Mouse (Mus musculus) embryonic fibroblast, embryonic 13.5 days (primary cell): ENCODE measurements around the gene Mad2l2. TPM values are rescaled to one million over a fixed set of nuclear protein-coding genes. Genes with fewer than 3 reads are reported as not detected.
"Not testable (repeated sequence)": the region's sequence is repeated elsewhere in the genome, so short reads cannot be mapped to it uniquely, and the experiment has no call there.

Source experiments
- H3K27ac ChIP-seq: 2 replicates; pipeline ENCODE4 v1.5.1; 2012; ENCODE audit warnings: low read length, control low read depth, inconsistent platforms; ENCODE audit not compliant: insufficient read depth
- H3K4me1 ChIP-seq: 2 replicates; pipeline ENCODE4 v1.6.1; 2011; ENCODE audit warnings: low read length; ENCODE audit not compliant: control insufficient read depth, insufficient read depth
- H3K4me3 ChIP-seq: 2 replicates; pipeline ENCODE4 v1.5.1; 2011; ENCODE audit warnings: mild to moderate bottlenecking, control low read depth, low read length; ENCODE audit not compliant: insufficient read depth
- CTCF ChIP-seq: IDR thresholded peaks from 2 replicates; pipeline ENCODE4 v1.5.1; 2011; ENCODE audit warnings: mild to moderate bottlenecking, control low read depth, low read length, moderate library complexity, borderline replicate concordance; ENCODE audit not compliant: insufficient read depth
- POLR2A ChIP-seq: IDR thresholded peaks from 2 replicates; pipeline ENCODE4 v1.6.1; 2011; ENCODE audit warnings: low read depth, mild to moderate bottlenecking, control low read depth, low read length, moderate library complexity
- polyA plus RNA-seq: library from polyadenylated mRNA; stranded (reverse); fragments of >200 nt; gene quantifications from 2 replicates; pipeline ENCODE4 v1.2.4, GENCODE M21; 2011; ENCODE audit warnings: low read depth; ENCODE audit not compliant: missing spikeins, insufficient read length

Mad2l2 gene
- polyA plus RNA-seq, 1 experiment, result 30.0 TPM

DNA sequence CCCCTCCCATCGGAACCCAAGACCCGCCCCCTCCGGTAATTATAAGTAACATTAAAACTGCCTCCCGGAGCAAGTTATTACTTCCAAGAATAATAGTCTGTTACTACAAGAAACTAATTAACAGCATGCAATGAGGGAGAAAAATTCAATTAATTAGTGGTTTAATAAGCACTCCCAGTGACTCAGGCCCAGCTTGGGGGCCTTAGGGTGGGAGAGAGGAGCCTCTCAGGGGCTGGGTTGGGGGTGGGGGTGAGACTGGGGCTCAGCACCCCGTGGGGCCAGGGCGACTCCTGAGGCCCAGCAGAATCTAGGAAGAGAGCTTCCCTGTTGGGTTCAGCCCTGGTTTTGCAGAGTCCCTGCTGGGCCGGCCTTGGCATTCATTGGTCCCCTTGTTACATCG, 52.2 kb downstream of the Mad2l2 start:
- no peaks in the 10 kb centered on the region for H3K4me1 ChIP-seq
- H3K27ac ChIP-seq, result no peak overlapping the region
- no peak overlapping the region for H3K4me3 ChIP-seq
- no peak for TF ChIP-seq CTCF
- TF ChIP-seq POLR2A, result no peak

GRCm38 (mm10) chr4:148184564-148184963, 54.4 kb downstream of the Mad2l2 start:
- H3K4me1 ChIP-seq, result no peaks in the 10 kb centered on the region
- TF ChIP-seq POLR2A, result no peak
- TF ChIP-seq CTCF, result no peak
- H3K27ac ChIP-seq, result no peak overlapping the region

DNA sequence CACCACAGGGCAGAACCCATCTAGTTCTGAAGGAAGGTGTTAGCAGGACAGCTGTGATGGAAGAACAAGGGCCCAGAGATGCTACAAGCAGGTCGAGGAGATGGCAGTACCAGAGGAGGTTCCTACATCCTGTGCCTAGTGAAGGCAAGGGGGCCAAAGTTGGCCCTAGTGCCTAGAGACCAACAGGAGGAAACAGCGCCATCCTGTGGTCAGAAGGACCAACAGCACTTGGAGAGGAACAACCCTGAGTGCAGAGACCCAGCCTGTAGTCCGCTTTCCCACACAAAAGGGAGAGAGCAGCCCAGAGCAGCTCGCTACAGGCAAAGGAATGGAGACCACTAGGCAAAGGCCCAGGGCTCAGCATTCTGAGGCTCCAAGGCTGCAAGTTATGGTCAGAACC, 55.6 kb downstream of the Mad2l2 start:
- Histone ChIP-seq H3K27ac (no peak overlapping the region), H3K4me3 (no peak overlapping the region), H3K4me1 (no peaks in the 10 kb centered on the region)
- TF ChIP-seq POLR2A, result no peak
- TF ChIP-seq CTCF, result no peak

More at GRCm38 (mm10) chr4:148184564-148184963, 54.4 kb downstream of the Mad2l2 start:
- no peak overlapping the region for H3K4me3 ChIP-seq

DNA sequence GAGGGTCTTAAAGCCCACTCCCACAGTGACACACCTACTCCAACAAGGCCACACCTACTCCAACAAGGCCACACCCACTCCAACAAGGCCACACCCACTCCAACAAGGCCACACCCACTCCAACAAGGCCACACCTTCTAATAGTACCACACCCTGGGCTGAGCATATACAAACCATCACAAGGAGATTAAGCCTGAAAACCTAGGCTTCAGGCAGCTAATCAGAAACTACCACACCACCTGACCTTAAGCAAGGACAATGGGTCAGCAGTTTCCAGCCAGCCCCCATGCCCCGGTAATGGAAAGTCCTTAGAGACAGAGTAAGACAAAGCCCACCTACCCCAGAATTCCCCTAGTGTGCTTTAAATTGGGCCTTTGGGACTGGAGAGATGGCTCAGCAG, 58.6 kb downstream of the Mad2l2 start:
- not testable (repeated sequence) for H3K4me1 ChIP-seq, H3K27ac ChIP-seq, H3K4me3 ChIP-seq

DNA sequence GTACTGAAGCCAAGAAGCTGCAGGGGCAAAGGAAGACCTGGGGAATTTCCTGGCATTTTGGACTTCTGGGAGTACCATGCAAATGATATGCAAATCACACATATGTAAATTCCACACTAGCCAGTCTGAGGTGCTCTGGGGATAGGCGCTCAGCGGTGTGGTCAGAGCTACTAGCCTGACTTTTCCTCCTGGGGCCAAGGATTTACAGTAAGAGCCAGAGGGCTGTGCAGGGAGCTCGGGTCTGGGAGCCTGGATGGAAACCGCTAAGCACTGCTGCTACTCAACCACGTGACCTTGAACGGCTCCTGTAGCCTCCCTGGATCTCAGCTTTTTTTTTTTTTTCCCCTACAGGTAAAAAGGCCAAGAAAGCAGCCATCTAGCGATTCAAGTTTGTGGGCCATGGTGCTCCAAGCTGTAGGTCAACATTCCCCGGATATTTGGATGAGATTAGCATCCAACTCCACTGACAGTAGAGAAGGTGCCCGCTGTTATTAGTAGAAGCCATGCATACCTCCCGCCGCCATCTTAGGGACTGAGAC, 62.6 kb downstream of the Mad2l2 start:
- H3K4me1 ChIP-seq, result no peaks in the 10 kb centered on the region
- H3K27ac ChIP-seq, result no peak overlapping the region
- no peak overlapping the region for H3K4me3 ChIP-seq
- no peak for TF ChIP-seq CTCF
- no peak for TF ChIP-seq POLR2A

DNA sequence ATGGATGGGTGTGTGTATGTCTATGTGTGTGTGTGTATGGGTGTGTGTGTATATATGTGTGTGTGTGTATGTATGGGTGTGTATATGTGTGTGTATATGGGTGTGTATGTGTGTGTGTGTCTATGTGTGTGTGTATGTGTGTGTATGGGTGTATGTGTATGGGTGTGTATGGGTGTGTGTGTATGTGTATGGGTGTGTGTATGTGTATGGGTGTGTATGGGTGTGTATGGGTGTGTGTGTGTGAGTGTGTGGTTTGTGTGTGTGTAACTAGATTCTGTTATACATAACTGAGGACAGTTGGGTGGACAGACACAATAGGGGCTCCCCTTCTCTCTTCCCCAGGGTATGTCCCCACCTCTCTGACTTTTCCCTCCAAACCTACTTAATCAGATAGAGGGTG, 64.2 kb downstream of the Mad2l2 start:
- no peaks in the 10 kb centered on the region for H3K4me1 ChIP-seq
- no peak overlapping the region for H3K4me3 ChIP-seq
- no peak overlapping the region for H3K27ac ChIP-seq
- TF ChIP-seq POLR2A, result 0 out of 2 replicates have a peak, but pooled peaks have one; percentile 10
- TF ChIP-seq CTCF, result no peak

Other genes starting within 250 kb of the Mad2l2 start
- gene Mfn2, start 225.7 kb upstream of the Mad2l2 start, polyA plus RNA-seq, result 55.3 and 60.2 TPM in 2 replicates
- gene Plod1, start 193.6 kb upstream of the Mad2l2 start, polyA plus RNA-seq, result 53.3 and 64.4 TPM in 2 replicates
- 33.0 and 36.8 TPM in 2 replicates for gene 2510039O18Rik, start 189.5 kb upstream of the Mad2l2 start, polyA plus RNA-seq
- gene Nppb, start 144.6 kb upstream of the Mad2l2 start, polyA plus RNA-seq, result 2.5 and 6.2 TPM in 2 replicates
- 1.4 TPM in 1 of 2 replicates, not detected in the other for gene Nppa, start 129.7 kb upstream of the Mad2l2 start, polyA plus RNA-seq
- gene Clcn6, start 91.6 kb upstream of the Mad2l2 start, polyA plus RNA-seq, result 11.8 and 13.2 TPM in 2 replicates
- gene Mthfr, start 91.3 kb upstream of the Mad2l2 start, polyA plus RNA-seq, result 39.5 and 45.1 TPM in 2 replicates
- 13.7 and 17.2 TPM in 2 replicates for gene Agtrap, start 42.4 kb upstream of the Mad2l2 start, polyA plus RNA-seq
- gene Draxin, start 314 bp downstream of the Mad2l2 start, polyA plus RNA-seq, result 0.12 and 0.23 TPM in 2 replicates
- gene Fbxo6, start 21.8 kb downstream of the Mad2l2 start, polyA plus RNA-seq, result 23.2 and 30.3 TPM in 2 replicates
- 9.3 and 10.6 TPM in 2 replicates for gene Fbxo44, start 30.1 kb downstream of the Mad2l2 start, polyA plus RNA-seq
- 3.2 and 4.0 TPM in 2 replicates for gene Fbxo2, start 30.2 kb downstream of the Mad2l2 start, polyA plus RNA-seq
- gene Disp3, start 157.6 kb downstream of the Mad2l2 start, polyA plus RNA-seq, result not detected in 2 replicates